Mouse (Mus musculus) CD8-positive naive resting alpha-beta T cell, adult 57 days (primary cell): ENCODE data around the gene Gja3. TPM values are rescaled to one million over a fixed set of nuclear protein-coding genes. Genes with fewer than 3 reads are reported as not detected.

ENCODE experiments used
- total RNA-seq: library from RNA; stranded (reverse); gene quantifications from one replicate; pipeline ENCODE4 v1.2.4, GENCODE M21; 2023

Gene Gja3
- total RNA-seq = not detected

DNA sequence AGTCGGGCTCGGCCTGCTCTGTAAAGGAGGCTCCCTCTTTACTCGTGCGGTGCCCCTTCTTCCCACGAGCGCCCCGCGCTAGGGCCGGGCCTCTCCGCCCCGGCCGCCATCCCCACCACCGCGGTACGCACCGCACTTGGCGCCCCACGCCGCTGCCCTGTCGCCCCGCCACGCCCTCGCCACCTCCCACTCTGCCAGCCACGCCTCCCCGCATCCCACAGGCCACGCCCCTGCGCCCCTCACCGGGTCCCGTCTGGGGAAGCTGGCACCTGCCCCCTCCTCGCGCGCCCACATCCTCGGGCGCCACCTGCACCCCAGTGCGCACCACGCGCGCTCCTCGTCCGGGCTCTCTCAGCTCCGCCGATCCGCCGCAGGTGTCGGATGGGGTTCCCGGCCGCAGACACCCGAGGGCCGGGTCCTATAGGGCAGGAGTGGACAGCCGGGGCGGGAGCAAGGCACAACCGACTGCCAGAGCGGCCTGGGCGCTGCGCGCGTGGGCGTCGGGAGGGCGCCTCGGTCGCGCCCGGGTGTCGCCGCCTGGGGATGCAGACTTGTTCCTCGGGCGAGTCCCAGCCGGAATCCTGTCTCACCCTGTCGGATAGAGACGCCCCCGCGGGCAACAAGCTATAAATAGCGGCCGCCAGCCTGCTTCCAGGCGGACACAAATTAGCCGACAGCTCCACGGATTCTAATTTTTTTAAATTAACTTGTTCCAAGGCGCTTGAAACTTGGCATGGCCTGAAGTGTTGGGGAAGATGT is at the start of gene Gja3:
Gene Gja3 (minus strand): TSS at position 538 of the 759 bp plus-strand sequence.

DNA sequence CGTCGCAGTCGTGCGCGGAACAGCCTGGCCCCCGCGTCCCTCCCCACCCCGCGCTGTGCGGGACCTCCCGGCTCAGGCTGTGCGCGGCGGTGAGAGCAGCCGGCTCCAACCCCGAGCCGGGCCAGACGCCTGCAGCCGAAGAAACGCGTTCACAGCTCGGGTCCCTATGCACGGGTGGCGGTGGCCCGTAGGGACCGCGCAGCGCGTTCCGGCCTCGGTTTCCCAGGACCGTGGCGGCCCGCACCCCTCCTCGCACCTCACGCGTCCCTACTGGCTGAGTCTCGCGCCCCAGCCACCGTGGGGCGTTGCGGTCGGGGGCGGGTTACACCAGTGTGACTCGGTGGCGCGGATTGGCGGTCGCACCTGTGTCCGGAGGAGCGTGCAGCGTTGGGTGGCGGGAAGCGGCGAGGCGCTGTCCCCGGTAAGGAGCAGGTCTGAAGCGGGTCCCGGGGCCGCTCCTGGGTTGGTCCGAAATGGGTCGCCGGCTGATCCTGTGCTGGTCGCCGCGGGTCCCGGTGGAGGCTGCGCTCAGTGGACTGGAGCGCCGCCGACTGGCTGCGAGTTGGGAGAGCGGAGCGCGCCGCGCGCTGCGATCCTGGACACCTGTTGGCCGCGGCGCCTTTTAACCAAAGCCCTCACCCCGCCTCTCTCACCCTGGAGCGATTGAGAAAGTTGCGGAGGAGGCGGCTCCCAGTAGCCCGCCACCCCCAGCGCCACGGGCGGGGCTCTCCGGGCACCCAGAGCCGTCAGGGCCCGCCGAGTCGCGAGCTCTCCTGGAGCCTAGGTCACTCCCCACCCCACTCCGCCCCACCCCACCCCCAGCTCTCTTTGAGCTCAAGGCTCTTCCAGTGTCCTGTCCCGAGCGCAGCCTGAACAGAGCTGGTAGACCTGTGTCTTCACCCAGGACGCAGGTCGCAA is 46.5 kb upstream of the Gja3 start, which contains the start of gene Gjb2:
Gene Gjb2 (minus strand): TSS at position 597 of the 918 bp plus-strand sequence.

Other genes starting within 250 kb of the Gja3 start
- 54.8 TPM for gene Zmym5, start 246.4 kb downstream of the Gja3 start, total RNA-seq
- gene Zmym2, start 171.4 kb downstream of the Gja3 start, total RNA-seq = 115 TPM
- gene Gjb2, start 46.6 kb upstream of the Gja3 start, total RNA-seq = not detected
- gene Gm4491, start 57.8 kb upstream of the Gja3 start, total RNA-seq = not detected
- not detected for gene Gjb6, start 75.5 kb upstream of the Gja3 start, total RNA-seq